ENCODE assay signal across 8 mouse cellular contexts in genomic region chr17:83632653-83633570, GRCm38 (mm10). TPM values are rescaled to one million over a fixed set of nuclear protein-coding genes. Genes with fewer than 3 reads are reported as not detected.
DNase-seq lines count a peak whose midpoint lies in the region; ATAC-seq lines count a peak whose summit lies in the region.

No protein-coding gene starts in this region.

- H3K4me1 ChIP-seq in hindbrain, embryonic 15.5 days (replicated peaks), result peaks cover 32% of the 10 kb centered on the region

- H3K27ac ChIP-seq in hindbrain, embryonic 15.5 days (replicated peaks), result peak overlapping the region; percentile 43; the same call in 1 of the 2 replicates

- ATAC-seq in hindbrain, embryonic 15.5 days (ENCODE audit: low FRiP score, low read depth), result 0 out of 2 replicates have a peak, but pooled peaks have one; percentile 25

- peak overlapping the region; percentile 88 for H3K4me2 ChIP-seq in hindbrain, embryonic 15.5 days

- H3K9ac ChIP-seq in hindbrain, embryonic 15.5 days, result peak overlapping the region; percentile 19; the same call in 1 of the 2 replicates

- H3K36me3 ChIP-seq in hindbrain, embryonic 15.5 days, result no peaks in the 10 kb centered on the region

- H3K9me3 ChIP-seq in hindbrain, embryonic 15.5 days, result no peaks in the 10 kb centered on the region

- H3K27me3 ChIP-seq in hindbrain, embryonic 15.5 days, result peaks cover 49% of the 10 kb centered on the region

- peak overlapping the region; percentile 57 for H3K4me3 ChIP-seq in hindbrain, embryonic 15.5 days

- peak; percentile 66 for DNase-seq in T-cell, adult 2 months (ENCODE audit: low spot score)
- DNase-seq in cerebellum, postnatal 14 days, result peak; percentile 76 to 81
- DNase-seq in frontal cortex, postnatal 10 days (ENCODE audit: low spot score in 2 of 2), result peak; percentile 40 to 56
- DNase-seq in layer of hippocampus, postnatal 36 days, result peak; percentile 62 to 67
- DNase-seq in lung, postnatal 25 days (ENCODE audit: low spot score), result peak; percentile 74
- peak; percentile 83 for DNase-seq in retina, postnatal 1 day
- DNase-seq in thymus, postnatal 4 days, result peak; percentile 80

- WGBS in hindbrain, embryonic 15.5 days, result 2% methylated on average over 24 of the region's 24 CpGs

RNA-seq across cellular contexts. Expression of gene Kcng3, which starts 1.2 kb away (rescaled TPM):
- polyA plus RNA-seq in hindbrain, embryonic 15.5 days (2015; fragmentation: Nextera tagmentation; extraction: Ambion mirVana), result 0.04 and 0.14 TPM in 2 replicates
- total RNA-seq in layer of hippocampus, postnatal 36 days (2021), result 10 to 100 TPM in 1 of 2 experiments, 1 to 10 TPM in 1; 9.3 to 12.4 TPM

Comparison
In these comparisons a context has a peak if more than half of its experiments do, and no peak if none do; other contexts are left out.
1. Peak in every context shown above with its lines: DNase-seq, ATAC-seq, H3K4me3 ChIP-seq and H3K27ac ChIP-seq.